ENCODE assay signal across 8 mouse cellular contexts in the genomic region with DNA sequence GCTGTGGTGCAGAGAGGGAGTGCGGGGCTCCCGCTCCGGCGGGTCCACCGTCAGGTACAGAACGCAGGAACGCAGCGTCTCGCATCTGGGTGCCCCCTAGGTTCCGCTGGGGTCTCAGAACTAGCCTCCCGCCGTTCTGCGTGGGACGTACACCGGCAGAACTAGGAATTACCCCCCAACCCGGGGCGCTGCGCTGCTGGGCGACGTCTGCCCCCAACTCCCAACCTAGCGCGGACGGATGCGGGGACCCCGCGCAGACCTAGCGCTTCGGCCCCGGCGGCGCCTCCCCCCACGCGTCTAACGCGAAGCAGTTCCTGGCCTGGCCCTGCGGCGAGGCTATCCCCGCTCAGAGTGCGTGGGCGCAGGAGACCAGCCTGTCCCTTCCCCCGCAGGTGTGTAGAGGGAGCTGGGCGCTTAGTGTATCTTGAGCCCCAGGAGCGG. TPM values are rescaled to one million over a fixed set of nuclear protein-coding genes. Genes with fewer than 3 reads are reported as not detected.
DNase-seq lines count a peak whose midpoint lies in the region; ATAC-seq and TF ChIP-seq lines count a peak whose summit lies in the region.

No protein-coding gene starts in this region.

- H3K4me3 ChIP-seq in heart, adult 2 months: peak overlapping the region; percentile 23
- no peak overlapping the region for H3K4me3 ChIP-seq in thymus, adult 2 months (ENCODE audit: control insufficient read depth, insufficient read depth, low read length)
- peak overlapping the region; percentile 62 for H3K4me3 ChIP-seq in intestine, embryonic 16.5 days (ENCODE audit: low read length)
- peak overlapping the region; percentile 75 for H3K4me3 ChIP-seq in neural tube, embryonic 15.5 days (replicated peaks)

- peaks cover 31% of the 10 kb centered on the region for H3K27me3 ChIP-seq in heart, adult 2 months (ENCODE audit: control insufficient read depth, insufficient read depth, low read length)
- peaks cover 44% of the 10 kb centered on the region for H3K27me3 ChIP-seq in thymus, adult 2 months (ENCODE audit: control insufficient read depth, insufficient read depth, low read length)
- peaks cover 70% of the 10 kb centered on the region for H3K27me3 ChIP-seq in intestine, embryonic 16.5 days (replicated peaks; ENCODE audit: control insufficient read depth, insufficient read depth, low read length)
- H3K27me3 ChIP-seq in neural tube, embryonic 15.5 days (replicated peaks): peaks cover 20% of the 10 kb centered on the region

- no peak for TF ChIP-seq POLR2A in heart, adult 2 months (IDR thresholded peaks at IDR 0.05; ENCODE audit: insufficient read depth, low read depth, low read length)
- TF ChIP-seq POLR2A in thymus, adult 2 months (IDR thresholded peaks at IDR 0.05; ENCODE audit: control insufficient read depth, extremely low read depth, insufficient read depth, low read length, poor library complexity): no peak

- H3K36me3 ChIP-seq in heart, adult 2 months (ENCODE audit: control insufficient read depth, insufficient read depth, low read length): no peaks in the 10 kb centered on the region
- no peaks in the 10 kb centered on the region for H3K36me3 ChIP-seq in thymus, adult 2 months (ENCODE audit: control insufficient read depth, insufficient read depth, low read length)
- no peaks in the 10 kb centered on the region for H3K36me3 ChIP-seq in intestine, embryonic 16.5 days (ENCODE audit: control insufficient read depth, insufficient read depth, low read length)
- H3K36me3 ChIP-seq in neural tube, embryonic 15.5 days: no peaks in the 10 kb centered on the region

- intact Hi-C loops in heart, adult 2 months (cut with DNase I): no loop called here

- WGBS in heart, adult 2 months: under 1% methylated on average over 43 of the region's 43 CpGs
- 5% methylated on average over 43 of the region's 43 CpGs for WGBS in thymus, adult 2 months
- 1% methylated on average over 43 of the region's 43 CpGs for WGBS in intestine, embryonic 16.5 days
- 1% methylated on average over 43 of the region's 43 CpGs for WGBS in neural tube, embryonic 15.5 days

- H3K79me2 ChIP-seq in heart, adult 2 months (replicated peaks; ENCODE audit: control insufficient read depth, insufficient read depth, low read length): no peaks in the 10 kb centered on the region

- no peak for TF ChIP-seq EP300 in heart, adult 2 months (IDR thresholded peaks at IDR 0.05; ENCODE audit: insufficient read depth, low read depth, low read length)

- H3K4me1 ChIP-seq in heart, adult 2 months (ENCODE audit: control insufficient read depth, insufficient read depth, low read length): peaks cover 4% of the 10 kb centered on the region
- H3K4me1 ChIP-seq in thymus, adult 2 months (replicated peaks; ENCODE audit: control insufficient read depth, insufficient read depth, low read length): peaks cover 17% of the 10 kb centered on the region
- peaks cover 36% of the 10 kb centered on the region for H3K4me1 ChIP-seq in intestine, embryonic 16.5 days (ENCODE audit: control insufficient read depth, insufficient read depth, low read length)
- peaks cover 73% of the 10 kb centered on the region for H3K4me1 ChIP-seq in neural tube, embryonic 15.5 days

- H3K27ac ChIP-seq in heart, adult 2 months: no peak overlapping the region
- H3K27ac ChIP-seq in thymus, adult 2 months (ENCODE audit: control insufficient read depth, insufficient read depth, low read length): no peak overlapping the region
- H3K27ac ChIP-seq in intestine, embryonic 16.5 days (ENCODE audit: low read length): no peak overlapping the region
- peak overlapping the region; percentile 76 for H3K27ac ChIP-seq in neural tube, embryonic 15.5 days (replicated peaks)

- ATAC-seq in intestine, embryonic 16.5 days: no peak
- ATAC-seq in neural tube, embryonic 15.5 days (ENCODE audit: low FRiP score): no peak; the same call in 1 of the 2 replicates

- H3K4me2 ChIP-seq in intestine, embryonic 16.5 days (ENCODE audit: low read depth, low read length): peak overlapping the region; percentile 99
- H3K4me2 ChIP-seq in neural tube, embryonic 15.5 days: peak overlapping the region; percentile 98

- H3K9ac ChIP-seq in heart, adult 2 months (ENCODE audit: low read depth, low read length): no peak overlapping the region
- H3K9ac ChIP-seq in intestine, embryonic 16.5 days (ENCODE audit: low read depth, low read length): peak overlapping the region; percentile 52
- H3K9ac ChIP-seq in neural tube, embryonic 15.5 days (replicated peaks): peak overlapping the region; percentile 85

- no peaks in the 10 kb centered on the region for H3K9me3 ChIP-seq in intestine, embryonic 16.5 days (ENCODE audit: control insufficient read depth, low read length)
- no peaks in the 10 kb centered on the region for H3K9me3 ChIP-seq in neural tube, embryonic 15.5 days (replicated peaks)

- TF ChIP-seq CTCF in heart, adult 2 months (IDR thresholded peaks at IDR 0.05): no peak
- no peak for TF ChIP-seq CTCF in thymus, adult 2 months (IDR thresholded peaks at IDR 0.05; ENCODE audit: borderline replicate concordance, control insufficient read depth, extremely low read depth, insufficient read depth, low read length, poor library complexity)

- no peak for DNase-seq in heart, adult 2 months
- no peak for DNase-seq in heart, adult 8-10 months (ENCODE audit: low spot score)
- DNase-seq in thymus, postnatal 0 days (ENCODE audit: low spot score): peak; percentile 16
- DNase-seq in thymus, adult 2 months: no peak
- DNase-seq in right cerebral cortex, postnatal 25 days: no peak
- no peak for DNase-seq in embryo, embryonic 11 days

RNA-seq across cellular contexts. Expression of a gene that starts 1.8 kb away (rescaled TPM):
- under 1 TPM; 0.09 to 0.23 TPM for total RNA-seq in heart, adult 2 months (2021)
- polyA plus RNA-seq in heart, adult 2 months (2012; rRNA removed): 0.12 and 0.16 TPM in 2 replicates
- total RNA-seq in heart, adult 8-10 months (2022): under 1 TPM; 0.09 to 0.24 (median 0.16) TPM
- 0.23 and 0.31 TPM in 2 replicates for polyA plus RNA-seq in thymus, postnatal 0 days (2015; fragmentation: Nextera tagmentation; extraction: Ambion mirVana)
- polyA plus RNA-seq in thymus, adult 2 months (2012; rRNA removed): 0.85 and 0.89 TPM in 2 replicates
- polyA plus RNA-seq in intestine, embryonic 16.5 days (2015; fragmentation: Nextera tagmentation; extraction: Ambion mirVana): 0.56 and 0.65 TPM in 2 replicates
- 26.0 and 28.3 TPM in 2 replicates for polyA plus RNA-seq in neural tube, embryonic 15.5 days (2015; fragmentation: Nextera tagmentation; extraction: Ambion mirVana)

RNA-seq across cellular contexts. Expression of a gene that starts 53.3 kb away (rescaled TPM):
- 10 to 100 TPM; 32.1 to 32.4 TPM for total RNA-seq in heart, adult 2 months (2021)
- 19.7 and 20.6 TPM in 2 replicates for polyA plus RNA-seq in heart, adult 2 months (2012; rRNA removed)
- total RNA-seq in heart, adult 8-10 months (2022): 10 to 100 TPM; 30.3 to 35.6 (median 32.7) TPM
- 12.3 and 14.0 TPM in 2 replicates for polyA plus RNA-seq in thymus, postnatal 0 days (2015; fragmentation: Nextera tagmentation; extraction: Ambion mirVana)
- polyA plus RNA-seq in thymus, adult 2 months (2012; rRNA removed): 58.7 and 61.4 TPM in 2 replicates
- polyA plus RNA-seq in intestine, embryonic 16.5 days (2015; fragmentation: Nextera tagmentation; extraction: Ambion mirVana): 5.2 and 5.9 TPM in 2 replicates
- 10.4 and 11.7 TPM in 2 replicates for polyA plus RNA-seq in neural tube, embryonic 15.5 days (2015; fragmentation: Nextera tagmentation; extraction: Ambion mirVana)

RNA-seq across cellular contexts. Expression of a gene that starts 58.2 kb away (rescaled TPM):
- total RNA-seq in heart, adult 2 months (2021): 1 to 10 TPM; 6.9 to 7.3 TPM
- polyA plus RNA-seq in heart, adult 2 months (2012; rRNA removed): 6.9 and 8.3 TPM in 2 replicates
- 10 to 100 TPM in 1 of 4 experiments, 1 to 10 TPM in 3; 7.2 to 13.2 (median 7.9) TPM for total RNA-seq in heart, adult 8-10 months (2022)
- 17.8 and 19.4 TPM in 2 replicates for polyA plus RNA-seq in thymus, postnatal 0 days (2015; fragmentation: Nextera tagmentation; extraction: Ambion mirVana)
- polyA plus RNA-seq in thymus, adult 2 months (2012; rRNA removed): 30.7 and 31.1 TPM in 2 replicates
- 15.1 and 15.2 TPM in 2 replicates for polyA plus RNA-seq in intestine, embryonic 16.5 days (2015; fragmentation: Nextera tagmentation; extraction: Ambion mirVana)
- 15.1 and 15.8 TPM in 2 replicates for polyA plus RNA-seq in neural tube, embryonic 15.5 days (2015; fragmentation: Nextera tagmentation; extraction: Ambion mirVana)

Comparison
In these comparisons a context has a peak if more than half of its experiments do, and no peak if none do; other contexts are left out.
1. RNA of a gene that starts 1.8 kb away (polyA plus RNA-seq): 26.0 to 28.3 TPM in neural tube, embryonic 15.5 days; 0.85 to 0.89 TPM in thymus, adult 2 months, 0.56 to 0.65 TPM in intestine, embryonic 16.5 days, 0.23 to 0.31 TPM in thymus, postnatal 0 days and 0.12 to 0.16 TPM in heart, adult 2 months; every median in the first group is over 10 times any median in the second.